12 mouse cellular contexts compared by ENCODE assay signal in genomic region chr2:167948557-167948956, GRCm38 (mm10). TPM values are rescaled to one million over a fixed set of nuclear protein-coding genes. Genes with fewer than 3 reads are reported as not detected.
DNase-seq lines count a peak whose midpoint lies in the region; ATAC-seq and TF ChIP-seq lines count a peak whose summit lies in the region.
"Had no signal": no experiment of that assay in that cellular context is flagged by ENCODE, and none has a peak within 500 bp of the region (broad histone marks: within the 10 kb centered on the region; RNA-seq: fewer than 3 reads in every experiment).

No protein-coding gene starts in this region.

- ATAC-seq in kidney, embryonic 15.5 days (replicated peaks; ENCODE audit: low FRiP score) = no peak
- ATAC-seq in liver, embryonic 16.5 days (ENCODE audit: low read depth) = no peak
- no peak for ATAC-seq in frontal cortex, adult (ENCODE audit: low TSS enrichment)
- ATAC-seq: forebrain, embryonic 14.5 days had no signal

- H3K4me3 ChIP-seq in kidney, embryonic 15.5 days (replicated peaks) = no peak overlapping the region
- no peak overlapping the region for H3K4me3 ChIP-seq in bone marrow, adult 2 months (replicated peaks; ENCODE audit: control insufficient read depth, low read depth, low read length)
- no peak overlapping the region for H3K4me3 ChIP-seq in liver, embryonic 16.5 days (ENCODE audit: low read depth, low read length)
- H3K4me3 ChIP-seq: midbrain, embryonic 12.5 days; neural tube, embryonic 13.5 days had no signal

- no peak for TF ChIP-seq POLR2A in bone marrow, adult 2 months (IDR thresholded peaks at IDR 0.05; ENCODE audit: borderline replicate concordance, control insufficient read depth, low read depth, low read length)

- TF ChIP-seq CTCF in bone marrow, adult 2 months (IDR thresholded peaks at IDR 0.05; ENCODE audit: control insufficient read depth, insufficient read depth, low read length) = no peak

- WGBS in kidney, embryonic 15.5 days = 77% methylated on average over 13 of the region's 13 CpGs
- 46% methylated on average over 13 of the region's 13 CpGs for WGBS in bone marrow, adult 2 months
- 55% methylated on average over 13 of the region's 13 CpGs for WGBS in liver, embryonic 16.5 days (ENCODE audit: insufficient replicate concordance)

- H3K9me3 ChIP-seq in kidney, embryonic 15.5 days (replicated peaks) = no peaks in the 10 kb centered on the region
- no peaks in the 10 kb centered on the region for H3K9me3 ChIP-seq in liver, embryonic 16.5 days (replicated peaks; ENCODE audit: control insufficient read depth, low read length)
- H3K9me3 ChIP-seq: midbrain, embryonic 12.5 days; neural tube, embryonic 13.5 days had no signal

- DNase-seq in gastrocnemius, adult 18-20 months (ENCODE audit: low spot score) = peak; percentile 44
- DNase-seq in gastrocnemius, postnatal 25 days = no peak
- DNase-seq in kidney, adult 8-10 months = no peak
- DNase-seq in thymus, adult 18-20 months = no peak
- DNase-seq: left cerebral cortex, postnatal 4 days had no signal

- 0 out of 2 replicates have a peak, but pooled peaks cover 3% of the 10 kb centered on the region for H3K36me3 ChIP-seq in kidney, embryonic 15.5 days
- H3K36me3 ChIP-seq in liver, embryonic 16.5 days (ENCODE audit: control insufficient read depth, insufficient read depth) = no peaks in the 10 kb centered on the region
- H3K36me3 ChIP-seq: midbrain, embryonic 12.5 days; neural tube, embryonic 13.5 days had no signal

- H3K27me3 ChIP-seq in kidney, embryonic 15.5 days = no peaks in the 10 kb centered on the region
- no peaks in the 10 kb centered on the region for H3K27me3 ChIP-seq in liver, embryonic 16.5 days (ENCODE audit: control insufficient read depth, insufficient read depth, low read depth, low read length)
- H3K27me3 ChIP-seq: midbrain, embryonic 12.5 days; neural tube, embryonic 13.5 days had no signal

- H3K27ac ChIP-seq in kidney, embryonic 15.5 days = 0 out of 2 replicates have a peak overlapping the region, but pooled peaks have one; percentile 41
- H3K27ac ChIP-seq in bone marrow, adult 2 months (ENCODE audit: control insufficient read depth, insufficient read depth, low read depth, low read length, poor library complexity) = peak overlapping the region; percentile 59; the same call in 1 of the 2 replicates
- 0 out of 2 replicates have a peak overlapping the region, but pooled peaks have one; percentile 4 for H3K27ac ChIP-seq in liver, embryonic 16.5 days (ENCODE audit: low read length)
- H3K27ac ChIP-seq: midbrain, embryonic 12.5 days; neural tube, embryonic 13.5 days had no signal

- no peak overlapping the region for H3K4me2 ChIP-seq in kidney, embryonic 15.5 days
- no peak overlapping the region for H3K4me2 ChIP-seq in liver, embryonic 16.5 days (ENCODE audit: low read depth, low read length)
- H3K4me2 ChIP-seq: midbrain, embryonic 12.5 days; neural tube, embryonic 13.5 days had no signal

- no peak overlapping the region for H3K9ac ChIP-seq in kidney, embryonic 15.5 days
- no peak overlapping the region for H3K9ac ChIP-seq in liver, embryonic 16.5 days (ENCODE audit: low read depth, low read length)
- H3K9ac ChIP-seq: midbrain, embryonic 12.5 days; neural tube, embryonic 13.5 days had no signal

- H3K4me1 ChIP-seq in kidney, embryonic 15.5 days = peaks cover 45% of the 10 kb centered on the region
- peaks cover 30% of the 10 kb centered on the region for H3K4me1 ChIP-seq in bone marrow, adult 2 months (ENCODE audit: control insufficient read depth, insufficient read depth, low read length)
- peaks cover 46% of the 10 kb centered on the region for H3K4me1 ChIP-seq in liver, embryonic 16.5 days (ENCODE audit: control insufficient read depth, low read depth, low read length)

RNA-seq across cellular contexts. Expression of gene Ptpn1, which starts 16.7 kb away (rescaled TPM):
- 10 to 100 TPM; 17.6 to 19.3 TPM for total RNA-seq in gastrocnemius, adult 18-20 months (2021)
- total RNA-seq in gastrocnemius, postnatal 25 days (2021) = 10 to 100 TPM; 13.5 to 14.3 TPM
- 57.4 and 71.2 TPM in 2 replicates for polyA plus RNA-seq in kidney, embryonic 15.5 days (2015; fragmentation: Nextera tagmentation; extraction: Ambion mirVana)
- 13.7 and 34.3 TPM in 2 replicates for polyA plus RNA-seq in bone marrow, adult 2 months (2011; ENCODE audit: insufficient read depth, insufficient read length, low replicate concordance, missing spikeins)
- 22.0 and 22.4 TPM in 2 replicates for polyA plus RNA-seq in liver, embryonic 16.5 days (2015; fragmentation: Nextera tagmentation; extraction: Ambion mirVana)

Comparison
In these comparisons a context has a peak if more than half of its experiments do, and no peak if none do; other contexts are left out.
1. H3K27ac ChIP-seq: peak in every context shown above with its lines; median percentile 59 in bone marrow, adult 2 months; 41 in kidney, embryonic 15.5 days; 4 in liver, embryonic 16.5 days.